Mouse (Mus musculus): ENCODE measurements around the gene Mlph. TPM values are rescaled to one million over a fixed set of nuclear protein-coding genes. Genes with fewer than 3 reads are reported as not detected.

Mlph gene
- polyA plus RNA-seq, 1 experiment = 0.89 TPM

DNA sequence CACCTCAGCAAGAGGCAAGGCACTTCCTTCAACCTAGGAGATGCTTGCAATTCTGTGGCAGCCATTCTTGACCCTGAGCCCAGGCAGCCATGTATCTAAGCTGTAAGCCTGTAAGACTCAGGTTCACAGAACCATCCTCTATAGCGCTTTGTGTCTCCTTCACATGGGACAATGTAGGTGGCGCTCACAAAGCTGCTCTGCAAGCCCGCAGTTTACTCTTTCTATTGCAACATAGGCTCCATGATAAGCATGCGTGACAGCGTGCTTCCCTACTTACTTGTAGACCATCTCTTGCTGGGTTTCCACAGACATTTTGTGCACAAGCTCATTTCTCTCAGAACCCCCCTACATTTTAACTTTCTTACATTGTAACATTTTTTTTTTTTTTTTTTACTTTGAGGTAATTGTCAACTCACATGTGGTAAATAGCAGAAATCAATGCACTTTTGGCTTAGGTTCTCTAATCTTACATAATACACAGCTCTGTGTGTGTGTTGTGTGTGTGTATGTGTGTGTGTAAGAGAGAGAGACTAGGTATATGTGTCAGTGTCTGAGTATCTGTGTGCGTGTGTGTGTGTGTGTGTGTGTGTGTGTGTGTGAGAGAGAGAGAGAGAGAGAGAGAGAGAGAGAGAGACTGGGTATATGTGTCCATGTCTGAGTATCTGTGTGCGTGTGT lies 10.0 kb upstream of the Mlph start:
- H3K27me3 ChIP-seq (ENCODE audit: control insufficient read depth, insufficient read depth, low read length) = no peaks in the 10 kb centered on the region
- H3K36me3 ChIP-seq (ENCODE audit: control insufficient read depth, insufficient read depth, low read length) = no peaks in the 10 kb centered on the region
- no peak overlapping the region for H3K27ac ChIP-seq (ENCODE audit: insufficient read depth, low read length)
- WGBS = 84% methylated on average over 7 of the region's 7 CpGs
- no peak for TF ChIP-seq CTCF (IDR thresholded peaks at IDR 0.05; ENCODE audit: extremely low read depth, insufficient read depth, insufficient read length, insufficient replicate concordance)
- TF ChIP-seq POLR2A (IDR thresholded peaks at IDR 0.05; ENCODE audit: low read depth, low read length) = no peak
- DNase-seq (ENCODE audit: low read depth in 1 of 2, low spot score in 2 of 2) = no peak
- H3K4me3 ChIP-seq (ENCODE audit: extremely low read depth, insufficient read depth, insufficient read length) = no peak overlapping the region
- H3K4me1 ChIP-seq (ENCODE audit: control insufficient read depth, insufficient read depth, insufficient read length) = no peaks in the 10 kb centered on the region

DNA sequence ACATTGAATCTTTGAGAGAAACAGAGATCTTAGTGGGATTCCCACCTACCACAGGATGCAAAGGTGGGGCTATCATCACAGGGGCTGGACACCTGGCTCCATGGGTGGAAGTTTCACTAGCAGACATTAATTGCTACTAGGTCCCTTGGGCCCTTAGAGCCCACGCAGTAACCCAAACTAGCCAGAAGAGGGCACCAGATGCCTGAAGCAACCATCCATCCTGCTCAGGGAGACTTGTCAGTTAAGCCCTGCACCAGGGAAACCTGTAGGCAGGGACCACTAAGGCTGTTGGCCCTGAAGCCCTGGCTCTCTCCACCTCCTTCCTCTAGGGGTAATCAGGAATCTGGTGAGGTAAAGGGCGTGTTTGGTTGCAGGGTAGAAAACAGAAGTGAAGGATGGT lies 8.5 kb upstream of the Mlph start:
- 18% methylated on average over 2 of the region's 2 CpGs for WGBS
- H3K27me3 ChIP-seq (ENCODE audit: control insufficient read depth, insufficient read depth, low read length) = no peaks in the 10 kb centered on the region
- DNase-seq (ENCODE audit: low read depth in 1 of 2, low spot score in 2 of 2) = no peak
- TF ChIP-seq CTCF (IDR thresholded peaks at IDR 0.05; ENCODE audit: extremely low read depth, insufficient read depth, insufficient read length, insufficient replicate concordance) (peak; percentile 50; the same call in 1 of the 2 replicates), POLR2A (IDR thresholded peaks at IDR 0.05; ENCODE audit: low read depth, low read length) (no peak)
- H3K4me3 ChIP-seq (ENCODE audit: extremely low read depth, insufficient read depth, insufficient read length) = no peak overlapping the region
- no peaks in the 10 kb centered on the region for H3K36me3 ChIP-seq (ENCODE audit: control insufficient read depth, insufficient read depth, low read length)
- no peaks in the 10 kb centered on the region for H3K4me1 ChIP-seq (ENCODE audit: control insufficient read depth, insufficient read depth, insufficient read length)
- no peak overlapping the region for H3K27ac ChIP-seq (ENCODE audit: insufficient read depth, low read length)

GRCm38 (mm10) chr1:90909161-90909560 lies 5.7 kb upstream of the Mlph start:
- no peaks in the 10 kb centered on the region for H3K36me3 ChIP-seq (ENCODE audit: control insufficient read depth, insufficient read depth, low read length)
- H3K27ac ChIP-seq (ENCODE audit: insufficient read depth, low read length) = no peak overlapping the region
- no peak overlapping the region for H3K4me3 ChIP-seq (ENCODE audit: extremely low read depth, insufficient read depth, insufficient read length)
- TF ChIP-seq POLR2A (IDR thresholded peaks at IDR 0.05; ENCODE audit: low read depth, low read length) (no peak), CTCF (IDR thresholded peaks at IDR 0.05; ENCODE audit: extremely low read depth, insufficient read depth, insufficient read length, insufficient replicate concordance) (no peak)
- H3K27me3 ChIP-seq (ENCODE audit: control insufficient read depth, insufficient read depth, low read length) = no peaks in the 10 kb centered on the region
- no peak for DNase-seq (ENCODE audit: low read depth in 1 of 2, low spot score in 2 of 2)
- no peaks in the 10 kb centered on the region for H3K4me1 ChIP-seq (ENCODE audit: control insufficient read depth, insufficient read depth, insufficient read length)

DNA sequence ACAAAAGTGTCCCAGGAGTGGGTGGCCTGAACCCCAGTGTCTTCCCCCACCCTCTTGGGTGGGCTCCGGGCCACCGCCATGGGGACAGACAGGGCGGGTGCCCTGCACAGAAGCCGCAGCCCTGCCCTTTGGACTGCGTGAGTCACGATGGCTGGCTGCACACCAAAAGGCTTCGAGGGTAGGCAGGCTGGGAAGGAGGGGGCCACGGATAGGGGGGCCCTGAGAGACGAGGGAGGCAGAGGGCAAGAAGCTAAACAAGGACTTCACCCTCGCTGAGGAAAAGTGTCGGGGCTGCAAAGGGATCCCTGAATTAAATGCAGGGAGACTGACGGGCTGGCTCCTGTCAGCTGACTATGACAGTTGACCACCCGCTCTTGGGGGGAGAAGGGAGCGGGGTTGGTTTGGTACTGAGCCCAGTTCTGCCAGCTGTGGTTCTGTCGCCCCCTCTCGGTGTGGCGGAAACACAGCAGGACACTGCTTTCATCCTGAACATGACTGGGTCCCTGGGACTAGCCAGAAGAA lies 5.2 kb upstream of the Mlph start:
- Histone ChIP-seq H3K27me3 (ENCODE audit: control insufficient read depth, insufficient read depth, low read length) (no peaks in the 10 kb centered on the region), H3K27ac (ENCODE audit: insufficient read depth, low read length) (no peak overlapping the region), H3K4me1 (ENCODE audit: control insufficient read depth, insufficient read depth, insufficient read length) (0 out of 2 replicates have a peak, but pooled peaks cover under 1% of the 10 kb centered on the region), H3K4me3 (ENCODE audit: extremely low read depth, insufficient read depth, insufficient read length) (no peak overlapping the region), H3K36me3 (ENCODE audit: control insufficient read depth, insufficient read depth, low read length) (no peaks in the 10 kb centered on the region)
- TF ChIP-seq POLR2A (IDR thresholded peaks at IDR 0.05; ENCODE audit: low read depth, low read length) = no peak
- no peak for TF ChIP-seq CTCF (IDR thresholded peaks at IDR 0.05; ENCODE audit: extremely low read depth, insufficient read depth, insufficient read length, insufficient replicate concordance)
- WGBS = 38% methylated on average over 17 of the region's 17 CpGs
- DNase-seq (ENCODE audit: low read depth in 1 of 2, low spot score in 2 of 2) = no peak

DNA sequence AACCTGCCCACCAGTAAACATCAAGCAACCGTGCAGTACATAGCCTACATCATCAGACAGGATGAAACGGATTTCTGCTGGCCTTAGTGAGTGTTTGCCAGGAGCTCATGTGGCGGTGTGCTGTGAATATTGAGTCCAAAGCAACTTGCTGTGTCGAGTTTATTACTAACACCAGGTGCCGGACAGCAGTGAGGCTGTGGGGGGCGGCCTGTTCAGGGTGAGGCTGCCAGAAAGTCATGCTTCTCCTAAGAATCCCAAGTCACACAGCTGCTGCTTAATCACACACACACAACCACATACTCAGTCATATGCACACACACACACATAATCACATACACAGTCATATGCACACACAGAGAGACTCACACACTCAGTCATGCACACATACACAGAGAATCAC lies 1.7 kb upstream of the Mlph start:
- Histone ChIP-seq H3K27me3 (ENCODE audit: control insufficient read depth, insufficient read depth, low read length) (no peaks in the 10 kb centered on the region), H3K4me1 (ENCODE audit: control insufficient read depth, insufficient read depth, insufficient read length) (0 out of 2 replicates have a peak, but pooled peaks cover 2% of the 10 kb centered on the region), H3K4me3 (ENCODE audit: extremely low read depth, insufficient read depth, insufficient read length) (no peak overlapping the region), H3K36me3 (ENCODE audit: control insufficient read depth, insufficient read depth, low read length) (no peaks in the 10 kb centered on the region), H3K27ac (ENCODE audit: insufficient read depth, low read length) (no peak overlapping the region)
- 83% methylated on average over 6 of the region's 6 CpGs for WGBS
- DNase-seq (ENCODE audit: low read depth in 1 of 2, low spot score in 2 of 2) = no peak
- TF ChIP-seq CTCF (IDR thresholded peaks at IDR 0.05; ENCODE audit: extremely low read depth, insufficient read depth, insufficient read length, insufficient replicate concordance) (no peak), POLR2A (IDR thresholded peaks at IDR 0.05; ENCODE audit: low read depth, low read length) (no peak)

- no peak overlapping the region for H3K4me3 ChIP-seq (ENCODE audit: extremely low read depth, insufficient read depth, insufficient read length)
- WGBS = 60% methylated on average over 6 of the region's 6 CpGs
- DNase-seq (ENCODE audit: low read depth in 1 of 2, low spot score in 2 of 2) = no peak
Observed at GRCm38 (mm10) chr1:90917509-90917908, 2.6 kb downstream of the Mlph start.

GRCm38 (mm10) chr1:90921687-90922086 lies 6.8 kb downstream of the Mlph start:
- Histone ChIP-seq H3K4me1 (ENCODE audit: control insufficient read depth, insufficient read depth, insufficient read length) (no peaks in the 10 kb centered on the region), H3K27me3 (ENCODE audit: control insufficient read depth, insufficient read depth, low read length) (no peaks in the 10 kb centered on the region), H3K4me3 (ENCODE audit: extremely low read depth, insufficient read depth, insufficient read length) (no peak overlapping the region), H3K36me3 (ENCODE audit: control insufficient read depth, insufficient read depth, low read length) (no peaks in the 10 kb centered on the region), H3K27ac (ENCODE audit: insufficient read depth, low read length) (no peak overlapping the region)
- DNase-seq (ENCODE audit: low read depth in 1 of 2, low spot score in 2 of 2) = no peak
- no peak for TF ChIP-seq POLR2A (IDR thresholded peaks at IDR 0.05; ENCODE audit: low read depth, low read length)
- TF ChIP-seq CTCF (IDR thresholded peaks at IDR 0.05; ENCODE audit: extremely low read depth, insufficient read depth, insufficient read length, insufficient replicate concordance) = no peak
- WGBS = 86% methylated on average over 9 of the region's 9 CpGs

More at GRCm38 (mm10) chr1:90917509-90917908, 2.6 kb downstream of the Mlph start:
- TF ChIP-seq CTCF (IDR thresholded peaks at IDR 0.05; ENCODE audit: extremely low read depth, insufficient read depth, insufficient read length, insufficient replicate concordance) (no peak), POLR2A (IDR thresholded peaks at IDR 0.05; ENCODE audit: low read depth, low read length) (no peak)
- H3K4me1 ChIP-seq (ENCODE audit: control insufficient read depth, insufficient read depth, insufficient read length) = 0 out of 2 replicates have a peak, but pooled peaks cover 2% of the 10 kb centered on the region
- H3K36me3 ChIP-seq (ENCODE audit: control insufficient read depth, insufficient read depth, low read length) = no peaks in the 10 kb centered on the region
- H3K27me3 ChIP-seq (ENCODE audit: control insufficient read depth, insufficient read depth, low read length) = no peaks in the 10 kb centered on the region
- H3K27ac ChIP-seq (ENCODE audit: insufficient read depth, low read length) = no peak overlapping the region

All from spleen, adult 2 months (tissue).